Mouse (Mus musculus): Measurements from ENCODE around the gene Gm8926. TPM values are rescaled to one million over a fixed set of nuclear protein-coding genes. Genes with fewer than 3 reads are reported as not detected.

Gene Gm8926
- polyA plus RNA-seq (2012; rRNA removed), result not detected in 2 replicates

DNA sequence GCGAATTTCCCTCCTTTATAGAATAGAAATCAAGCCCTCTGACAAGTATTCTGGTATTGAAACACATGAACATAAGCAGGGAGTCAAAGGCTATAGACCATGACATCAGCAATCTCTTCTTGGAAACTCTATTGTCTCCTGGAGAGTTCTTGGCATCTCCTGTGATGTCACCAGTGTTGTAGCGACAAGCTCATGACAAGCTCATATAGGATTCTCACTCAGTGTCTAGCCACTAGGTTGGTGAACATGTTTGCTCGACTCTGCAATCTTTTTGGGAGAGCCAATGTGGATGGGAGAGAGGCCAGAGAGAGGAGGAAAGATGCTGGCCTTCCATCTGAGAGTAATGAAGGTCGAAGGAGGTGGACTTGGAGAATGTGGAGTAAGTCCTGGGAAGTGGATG is at the start of gene Gm8926:
Gm8926 (plus strand) TSS at position 301 of the 400 bp plus-strand sequence.

Other genes starting within 250 kb of the Gm8926 start
- gene Gm6460, start 175.6 kb upstream of the Gm8926 start, polyA plus RNA-seq (2012; rRNA removed), result not detected in 2 replicates
- not detected in 2 replicates for gene Gm8922, start 88.6 kb upstream of the Gm8926 start, polyA plus RNA-seq (2012; rRNA removed)
- gene Gm6465, start 75.0 kb downstream of the Gm8926 start, polyA plus RNA-seq (2012; rRNA removed), result not detected in 2 replicates
- not detected in 2 replicates for gene 4933402N22Rik, start 147.5 kb downstream of the Gm8926 start, polyA plus RNA-seq (2012; rRNA removed)